Mouse (Mus musculus): Measurements from ENCODE around the gene Spon1. TPM values are rescaled to one million over a fixed set of nuclear protein-coding genes. Genes with fewer than 3 reads are reported as not detected.
A peak's percentile ranks its signal among the peaks of the same experiment; 100 is the strongest.

Gene Spon1
- polyA plus RNA-seq, 1 experiment from 2014 or later, result 73.1 TPM

DNA sequence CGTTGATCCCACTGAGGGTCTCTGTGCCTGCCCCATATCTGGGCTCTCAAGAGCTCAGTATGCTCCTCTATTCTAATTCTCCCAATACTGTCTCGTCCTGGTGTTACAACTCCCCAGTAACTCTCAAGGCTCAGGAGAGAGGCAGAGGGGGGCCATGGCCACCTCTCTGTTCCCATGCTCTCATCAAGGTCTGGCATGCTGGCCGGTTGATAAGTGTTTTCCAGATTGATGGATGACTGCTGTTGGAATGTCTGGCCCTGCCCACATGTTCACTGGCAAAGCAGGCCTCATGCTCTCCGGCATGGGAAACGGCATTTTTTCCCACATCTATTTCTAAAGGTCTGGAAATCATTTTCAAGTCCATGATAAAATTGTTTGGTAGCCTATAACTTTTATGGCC, 29.4 kb downstream of the Spon1 start:
- H3K4me3 ChIP-seq, result no peak overlapping the region
- H3K4me1 ChIP-seq, result 0 out of 2 replicates have a peak, but pooled peaks cover 7% of the 10 kb centered on the region
- no peaks in the 10 kb centered on the region for H3K27me3 ChIP-seq (ENCODE audit: low read depth, poor library complexity, severe bottlenecking)
- DNase-seq (ENCODE audit: low spot score), result no peak
- H3K9me3 ChIP-seq (replicated peaks), result no peaks in the 10 kb centered on the region
- no peak overlapping the region for H3K27ac ChIP-seq (replicated peaks)
- H3K36me3 ChIP-seq, result peaks cover 35% of the 10 kb centered on the region
- WGBS, result 91% methylated on average over 5 of the region's 5 CpGs

DNA sequence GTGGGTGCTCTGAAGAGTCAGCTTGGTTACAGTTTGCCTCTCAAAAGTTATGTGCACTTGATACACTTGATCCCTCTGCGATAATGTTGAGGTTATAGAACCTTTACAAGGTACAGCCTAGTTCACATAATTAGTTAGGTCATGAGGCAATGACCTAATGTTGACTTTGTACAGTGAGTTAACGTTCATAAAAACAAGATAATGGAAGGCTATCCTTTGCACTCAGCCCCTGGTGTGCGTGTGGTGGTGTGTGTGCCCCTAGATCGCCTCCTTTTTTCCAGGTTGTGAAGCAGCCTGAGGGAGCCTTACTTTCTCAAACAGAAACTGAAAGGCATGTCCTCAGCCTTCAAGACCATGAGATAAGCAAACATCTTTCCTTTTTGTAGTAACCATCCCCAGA, 31.3 kb downstream of the Spon1 start:
- Histone ChIP-seq H3K4me3 (no peak overlapping the region), H3K4me1 (0 out of 2 replicates have a peak, but pooled peaks cover 4% of the 10 kb centered on the region), H3K9me3 (replicated peaks) (no peaks in the 10 kb centered on the region), H3K36me3 (peaks cover 17% of the 10 kb centered on the region), H3K27ac (replicated peaks) (no peak overlapping the region), H3K27me3 (ENCODE audit: low read depth, poor library complexity, severe bottlenecking) (no peaks in the 10 kb centered on the region)
- 91% methylated on average over 4 of the region's 4 CpGs for WGBS
- no peak for DNase-seq (ENCODE audit: low spot score)

DNA sequence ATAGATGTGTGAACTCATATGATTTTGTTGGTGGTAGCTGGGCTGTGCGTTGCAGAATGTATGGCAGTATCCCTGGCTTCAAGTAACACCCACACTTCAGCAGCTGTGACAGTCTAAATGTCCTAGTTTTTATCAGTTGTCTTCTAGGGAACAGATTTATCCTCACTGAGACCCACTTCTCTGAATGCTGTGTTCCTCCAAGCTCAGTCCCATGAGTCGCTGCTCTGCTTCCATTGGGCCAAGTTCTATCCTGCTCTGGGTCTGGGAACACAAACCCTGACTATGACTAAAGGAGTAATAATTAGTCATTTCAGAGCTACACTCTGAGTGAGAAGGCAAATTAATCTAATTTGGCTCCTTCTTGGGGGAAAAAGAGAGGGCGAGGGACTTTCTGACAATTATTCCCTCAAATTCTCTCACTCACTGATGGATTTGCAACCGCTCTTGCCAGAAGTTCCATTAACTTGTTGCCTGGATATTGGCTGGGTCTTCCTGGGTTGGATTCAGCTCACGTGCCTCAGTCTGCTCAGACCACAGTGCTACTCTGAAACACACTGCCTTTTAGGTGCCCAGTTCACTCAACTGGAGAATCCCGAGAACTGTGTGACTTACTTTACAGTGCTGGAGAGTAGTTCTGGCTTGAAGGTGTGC, 32.9 kb downstream of the Spon1 start:
- no peak overlapping the region for H3K27ac ChIP-seq (replicated peaks)
- no peak overlapping the region for H3K4me3 ChIP-seq
- no peaks in the 10 kb centered on the region for H3K9me3 ChIP-seq (replicated peaks)
- H3K4me1 ChIP-seq, result no peaks in the 10 kb centered on the region
- H3K27me3 ChIP-seq (ENCODE audit: low read depth, poor library complexity, severe bottlenecking), result no peaks in the 10 kb centered on the region
- H3K36me3 ChIP-seq, result peaks cover 14% of the 10 kb centered on the region
- no peak for DNase-seq (ENCODE audit: low spot score)
- 94% methylated on average over 6 of the region's 6 CpGs for WGBS

DNA sequence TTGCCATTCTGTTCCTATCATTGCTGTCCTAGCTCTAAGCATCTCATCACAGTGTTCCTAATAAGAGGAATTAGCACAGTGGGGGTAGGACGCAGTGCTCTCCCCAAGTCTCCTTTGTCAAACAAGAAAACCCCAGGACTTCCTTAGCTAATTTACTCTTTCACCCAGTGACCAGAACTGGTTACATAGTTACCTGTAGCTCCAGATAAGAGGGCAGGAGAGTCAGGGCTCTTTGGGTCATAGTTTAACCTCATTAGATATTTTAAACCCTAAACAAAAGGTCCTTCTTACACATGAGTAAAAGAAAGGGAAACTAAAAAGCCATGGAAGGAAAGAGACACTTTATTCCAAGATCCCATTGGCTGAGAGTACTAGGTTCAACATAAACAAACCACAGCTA, 44.0 kb downstream of the Spon1 start:
- no peak overlapping the region for H3K27ac ChIP-seq (replicated peaks)
- H3K36me3 ChIP-seq, result peaks cover 7% of the 10 kb centered on the region; the same call in 1 of the 2 replicates
- no peak for DNase-seq (ENCODE audit: low spot score)
- no peaks in the 10 kb centered on the region for H3K9me3 ChIP-seq (replicated peaks)
- 66% methylated on average over 1 of the region's 1 CpGs for WGBS
- no peak overlapping the region for H3K4me3 ChIP-seq
- peaks cover 14% of the 10 kb centered on the region for H3K4me1 ChIP-seq
- peaks cover 25% of the 10 kb centered on the region for H3K27me3 ChIP-seq (ENCODE audit: low read depth, poor library complexity, severe bottlenecking)

DNA sequence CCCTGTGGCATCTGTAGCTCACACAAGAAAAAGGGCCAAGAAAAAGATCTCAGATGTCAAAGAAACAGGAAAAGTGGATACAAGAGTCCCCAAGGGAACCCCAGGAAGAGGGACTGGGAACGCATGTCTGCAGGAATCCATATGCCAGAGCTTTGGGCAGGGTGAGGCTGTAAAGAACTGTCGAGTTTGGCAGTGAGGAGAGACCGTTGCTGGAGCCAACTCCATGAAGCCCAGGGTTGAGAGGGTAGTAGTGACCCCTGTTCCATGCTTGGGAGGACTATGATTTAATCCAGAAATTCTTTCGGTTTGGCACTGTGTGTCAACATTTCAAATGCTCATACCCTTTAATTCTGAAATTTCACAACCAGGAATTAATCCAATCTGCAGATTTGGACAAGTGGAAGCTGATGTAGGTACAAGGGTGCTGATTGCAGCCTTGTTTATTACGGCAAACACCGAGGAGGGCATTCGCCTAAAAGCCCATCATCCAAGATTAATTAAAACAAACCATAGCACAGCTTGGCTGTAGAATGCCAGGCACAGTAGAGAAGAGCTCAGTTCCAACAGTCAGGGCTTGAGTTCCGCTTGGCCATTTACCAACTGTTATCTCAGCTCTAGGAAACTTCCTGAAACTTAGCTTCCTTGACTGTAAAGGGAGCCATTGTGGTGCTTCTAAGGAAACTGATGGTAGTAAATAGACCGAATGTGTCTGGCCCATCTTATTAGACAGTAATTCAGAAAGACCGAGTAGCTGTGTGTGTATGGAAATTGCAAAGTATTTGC, 45.8 kb downstream of the Spon1 start:
- 89% methylated on average over 10 of the region's 10 CpGs for WGBS
- Histone ChIP-seq H3K27ac (replicated peaks) (no peak overlapping the region), H3K27me3 (ENCODE audit: low read depth, poor library complexity, severe bottlenecking) (peaks cover 43% of the 10 kb centered on the region), H3K4me3 (no peak overlapping the region), H3K9me3 (replicated peaks) (no peaks in the 10 kb centered on the region), H3K36me3 (peaks cover 7% of the 10 kb centered on the region; the same call in 1 of the 2 replicates), H3K4me1 (peaks cover 31% of the 10 kb centered on the region)
- DNase-seq (ENCODE audit: low spot score), result no peak

DNA sequence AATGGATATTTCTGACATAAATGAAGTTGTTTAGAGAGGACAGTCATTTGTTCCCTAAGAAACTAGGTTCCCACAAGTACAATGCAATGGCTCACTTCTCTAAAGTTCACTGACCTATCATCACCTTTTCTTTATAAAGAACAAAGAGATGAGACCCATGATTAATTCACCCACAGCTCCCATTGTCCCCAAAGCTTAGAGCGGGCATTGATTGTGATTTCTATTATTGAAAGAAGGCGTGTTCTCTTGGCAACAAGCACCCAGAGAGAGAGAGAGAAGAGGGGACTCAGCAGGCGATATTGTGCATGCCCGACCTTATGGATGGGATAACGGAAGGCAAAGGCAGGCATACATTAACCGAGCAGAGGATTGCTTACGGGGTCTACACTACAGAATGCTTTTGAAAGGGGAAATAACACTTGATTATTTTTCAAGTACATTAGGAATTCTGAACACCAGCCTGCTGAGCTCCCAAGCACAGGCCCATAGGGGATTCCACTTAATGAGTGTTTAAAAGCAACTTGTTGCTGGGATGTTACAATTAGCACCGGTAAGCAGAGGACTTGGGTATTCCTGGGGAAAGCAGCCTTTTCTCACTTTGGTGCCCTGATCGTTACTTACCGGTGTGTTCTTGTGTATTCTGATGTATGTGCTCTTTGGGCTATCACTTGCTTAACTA, 48.4 kb downstream of the Spon1 start:
- H3K27me3 ChIP-seq (ENCODE audit: low read depth, poor library complexity, severe bottlenecking), result peaks cover 69% of the 10 kb centered on the region
- no peak overlapping the region for H3K27ac ChIP-seq (replicated peaks)
- 42% methylated on average over 10 of the region's 10 CpGs for WGBS
- peaks cover 7% of the 10 kb centered on the region; the same call in 1 of the 2 replicates for H3K36me3 ChIP-seq
- no peak overlapping the region for H3K4me3 ChIP-seq
- H3K9me3 ChIP-seq (replicated peaks), result no peaks in the 10 kb centered on the region
- peaks cover 53% of the 10 kb centered on the region for H3K4me1 ChIP-seq
- DNase-seq (ENCODE audit: low spot score), result peak; percentile 50

DNA sequence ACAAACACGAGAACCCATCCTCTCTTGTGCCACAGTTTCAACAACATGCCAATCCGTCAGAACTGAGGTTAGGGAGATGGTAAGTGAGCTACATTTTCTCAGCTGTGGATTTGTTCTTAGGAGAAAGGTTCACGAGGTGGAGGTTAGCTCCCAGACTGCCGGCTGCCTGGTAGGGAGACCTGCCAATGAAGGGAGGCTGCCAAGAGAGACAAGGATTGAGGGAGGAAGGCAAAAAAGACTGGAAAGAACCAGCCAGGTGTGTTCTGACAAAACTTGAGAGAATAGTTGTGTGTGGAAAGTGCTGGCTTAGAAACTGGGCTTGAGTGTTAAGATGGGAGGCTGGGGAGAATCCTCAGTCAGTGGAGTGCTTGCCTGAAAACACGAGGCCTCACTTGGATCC, 49.9 kb downstream of the Spon1 start:
- peaks cover 7% of the 10 kb centered on the region; the same call in 1 of the 2 replicates for H3K36me3 ChIP-seq
- no peak for DNase-seq (ENCODE audit: low spot score)
- 77% methylated on average over 5 of the region's 5 CpGs for WGBS
- H3K4me3 ChIP-seq, result no peak overlapping the region
- no peak overlapping the region for H3K27ac ChIP-seq (replicated peaks)
- peaks cover 83% of the 10 kb centered on the region for H3K27me3 ChIP-seq (ENCODE audit: low read depth, poor library complexity, severe bottlenecking)
- no peaks in the 10 kb centered on the region for H3K9me3 ChIP-seq (replicated peaks)
- H3K4me1 ChIP-seq, result peaks cover 53% of the 10 kb centered on the region

DNA sequence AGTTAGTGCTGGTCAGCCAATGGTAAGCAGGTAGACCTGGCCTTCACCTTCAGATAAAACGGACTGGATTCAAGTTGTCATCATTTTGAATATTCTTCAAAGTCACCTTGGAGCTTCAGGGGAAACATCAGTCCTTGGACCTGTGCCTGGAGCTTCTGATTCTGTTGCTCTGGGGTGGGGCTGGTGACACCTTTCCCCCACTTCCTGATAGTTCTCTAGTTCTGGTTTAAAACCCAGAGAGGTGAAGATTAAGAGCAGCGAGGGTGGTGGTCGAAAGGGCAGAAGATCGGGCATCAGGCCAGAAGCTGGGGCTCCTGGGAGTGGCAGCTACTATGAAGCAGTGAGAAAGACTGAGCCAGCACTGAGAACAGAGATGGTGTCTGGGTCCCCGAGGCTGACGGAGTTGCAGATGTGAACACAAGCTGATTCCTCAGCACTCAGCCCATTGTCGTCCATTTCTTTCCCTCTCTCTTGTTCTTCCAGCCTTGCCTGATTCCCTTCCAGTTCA, 51.1 kb downstream of the Spon1 start:
- no peak overlapping the region for H3K4me3 ChIP-seq
- peaks cover 53% of the 10 kb centered on the region for H3K4me1 ChIP-seq
- peaks cover 7% of the 10 kb centered on the region; the same call in 1 of the 2 replicates for H3K36me3 ChIP-seq
- H3K27ac ChIP-seq (replicated peaks), result 0 out of 2 replicates have a peak overlapping the region, but pooled peaks have one; percentile 46
- no peaks in the 10 kb centered on the region for H3K9me3 ChIP-seq (replicated peaks)
- no peak for DNase-seq (ENCODE audit: low spot score)
- peaks cover 83% of the 10 kb centered on the region for H3K27me3 ChIP-seq (ENCODE audit: low read depth, poor library complexity, severe bottlenecking)
- 83% methylated on average over 7 of the region's 7 CpGs for WGBS

DNA sequence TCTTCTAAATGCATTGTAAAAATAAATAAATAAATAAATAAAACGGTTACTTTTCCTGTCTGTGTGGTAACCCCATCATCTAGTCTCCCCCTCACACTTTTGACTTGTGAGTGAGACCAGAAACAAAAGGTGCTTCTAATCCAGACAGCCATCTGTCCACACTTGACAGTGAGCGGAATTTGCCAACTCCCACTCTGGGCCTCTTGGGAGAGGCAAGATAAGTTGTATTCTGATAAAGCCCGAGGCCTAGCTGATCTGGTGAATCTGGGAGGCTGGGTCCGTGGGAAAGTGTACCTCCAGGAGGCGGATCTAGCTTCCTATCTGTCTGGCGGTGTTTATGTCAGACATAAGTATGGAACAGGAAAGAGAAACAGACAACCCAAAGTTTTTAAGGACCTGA, 52.3 kb downstream of the Spon1 start:
- H3K27me3 ChIP-seq (ENCODE audit: low read depth, poor library complexity, severe bottlenecking), result peaks cover 82% of the 10 kb centered on the region
- DNase-seq (ENCODE audit: low spot score), result no peak
- H3K36me3 ChIP-seq, result no peaks in the 10 kb centered on the region
- H3K4me3 ChIP-seq, result no peak overlapping the region
- H3K9me3 ChIP-seq (replicated peaks), result no peaks in the 10 kb centered on the region
- 59% methylated on average over 6 of the region's 6 CpGs for WGBS
- 0 out of 2 replicates have a peak overlapping the region, but pooled peaks have one; percentile 38 for H3K27ac ChIP-seq (replicated peaks)
- H3K4me1 ChIP-seq, result peaks cover 56% of the 10 kb centered on the region

DNA sequence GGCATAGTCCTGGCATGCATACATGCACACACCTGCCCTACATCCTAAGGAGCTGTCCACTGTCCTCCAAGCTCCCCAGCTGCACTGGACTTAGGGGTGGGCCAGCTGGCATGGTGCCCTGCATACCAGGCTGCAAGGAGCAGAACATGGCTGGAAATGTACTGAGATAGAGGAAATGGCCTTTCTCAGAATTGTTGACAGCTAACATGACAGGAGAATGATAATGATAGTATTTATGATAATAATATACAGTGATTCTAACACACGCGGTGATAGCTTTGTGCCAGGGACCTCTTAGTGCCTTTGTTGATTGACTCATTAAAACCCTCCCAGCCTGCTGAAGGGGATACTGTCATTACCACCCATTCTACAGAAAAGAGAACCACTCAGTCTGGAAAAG, 54.4 kb downstream of the Spon1 start:
- Histone ChIP-seq H3K36me3 (no peaks in the 10 kb centered on the region), H3K4me3 (no peak overlapping the region), H3K27me3 (ENCODE audit: low read depth, poor library complexity, severe bottlenecking) (peaks cover 95% of the 10 kb centered on the region), H3K27ac (replicated peaks) (no peak overlapping the region), H3K4me1 (peaks cover 42% of the 10 kb centered on the region), H3K9me3 (replicated peaks) (no peaks in the 10 kb centered on the region)
- no peak for DNase-seq (ENCODE audit: low spot score)
- WGBS, result 98% methylated on average over 2 of the region's 2 CpGs

DNA sequence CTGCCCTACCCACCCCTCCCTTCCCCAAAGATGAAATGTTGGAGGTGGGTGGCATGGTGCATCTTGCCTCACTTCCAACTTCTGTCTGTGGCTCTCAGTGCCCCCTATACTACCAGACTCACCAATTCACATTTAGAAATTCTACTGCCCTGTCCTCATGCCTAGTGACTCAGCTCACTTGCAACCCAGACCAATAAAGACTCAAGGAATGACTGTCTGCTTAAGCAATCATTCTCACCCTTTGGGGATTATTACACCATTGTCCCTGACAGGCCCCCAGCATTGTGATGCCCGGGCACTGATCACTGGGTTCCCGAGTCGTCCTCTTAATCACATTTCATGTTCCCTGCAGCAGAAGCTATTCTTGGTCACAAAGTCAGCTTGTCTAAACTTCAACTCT, 57.2 kb downstream of the Spon1 start:
- Histone ChIP-seq H3K4me1 (peaks cover 41% of the 10 kb centered on the region), H3K9me3 (replicated peaks) (no peaks in the 10 kb centered on the region), H3K27ac (replicated peaks) (no peak overlapping the region), H3K27me3 (ENCODE audit: low read depth, poor library complexity, severe bottlenecking) (peaks cover 83% of the 10 kb centered on the region), H3K4me3 (no peak overlapping the region), H3K36me3 (no peaks in the 10 kb centered on the region)
- no peak for DNase-seq (ENCODE audit: low spot score)
- WGBS, result 31% methylated on average over 3 of the region's 3 CpGs

DNA sequence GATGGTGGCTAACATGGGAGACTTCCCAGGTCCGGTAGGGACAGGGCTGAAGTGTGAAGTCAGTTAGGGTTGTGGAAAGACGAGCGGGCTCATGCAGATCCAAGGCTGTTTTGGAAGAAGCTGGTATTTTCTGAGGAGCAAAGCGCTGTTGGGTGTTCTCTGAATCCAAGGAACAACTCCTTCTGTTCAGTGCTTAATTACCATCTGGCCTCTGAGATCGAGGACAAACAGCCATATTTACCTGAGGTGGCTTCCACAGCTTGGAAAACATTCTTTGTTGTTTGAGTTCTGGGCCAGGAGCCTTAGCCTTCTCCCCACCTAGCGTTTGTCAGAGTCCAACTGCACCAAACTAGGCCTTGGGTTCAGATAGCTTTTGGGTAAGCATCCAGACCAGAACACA, 58.9 kb downstream of the Spon1 start:
- Histone ChIP-seq H3K4me3 (no peak overlapping the region), H3K27ac (replicated peaks) (no peak overlapping the region), H3K4me1 (peaks cover 47% of the 10 kb centered on the region), H3K27me3 (ENCODE audit: low read depth, poor library complexity, severe bottlenecking) (peaks cover 73% of the 10 kb centered on the region), H3K36me3 (no peaks in the 10 kb centered on the region), H3K9me3 (replicated peaks) (no peaks in the 10 kb centered on the region)
- no peak for DNase-seq (ENCODE audit: low spot score)
- WGBS, result 87% methylated on average over 6 of the region's 6 CpGs
